Mouse (Mus musculus) yolk sac, embryonic 10.5 days (tissue): ENCODE results near the gene Tank.

Source experiments
- DNase-seq: peaks from one replicate; pipeline ENCODE4 v3.0.0-alpha.2; 2017; ENCODE audit warnings: low spot score

Tank gene

DNA sequence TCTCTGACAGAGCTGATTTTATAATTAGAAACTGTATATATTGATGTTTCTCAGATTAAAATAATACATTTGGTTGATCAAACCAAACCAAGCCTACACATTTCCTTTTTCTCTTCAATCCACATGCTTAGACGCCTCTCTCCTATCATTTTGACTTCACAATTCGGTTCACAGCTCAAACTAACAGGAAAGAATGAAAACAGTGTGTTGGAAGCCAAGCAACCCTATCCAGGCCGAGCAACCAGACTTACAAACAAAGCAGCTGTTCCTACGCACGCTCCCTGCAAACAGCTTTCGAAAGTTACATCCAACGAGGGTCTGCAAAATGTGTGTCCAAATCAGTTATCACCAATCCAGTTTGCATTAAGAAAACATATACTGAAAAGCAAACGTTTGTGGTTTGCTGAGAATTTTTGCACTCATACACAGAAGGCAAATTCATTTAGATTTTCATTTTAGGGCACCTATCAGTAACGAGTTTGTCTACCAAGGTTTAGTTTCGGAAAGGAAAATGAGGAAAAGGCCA, 2.2 kb downstream of the Tank start:
- DNase-seq: no peak

GRCm38 (mm10) chr2:61582578-61583315, 4.4 kb downstream of the Tank start:
- no peak for DNase-seq

GRCm38 (mm10) chr2:61585447-61585846, 7.1 kb downstream of the Tank start:
- DNase-seq: no peak

DNA sequence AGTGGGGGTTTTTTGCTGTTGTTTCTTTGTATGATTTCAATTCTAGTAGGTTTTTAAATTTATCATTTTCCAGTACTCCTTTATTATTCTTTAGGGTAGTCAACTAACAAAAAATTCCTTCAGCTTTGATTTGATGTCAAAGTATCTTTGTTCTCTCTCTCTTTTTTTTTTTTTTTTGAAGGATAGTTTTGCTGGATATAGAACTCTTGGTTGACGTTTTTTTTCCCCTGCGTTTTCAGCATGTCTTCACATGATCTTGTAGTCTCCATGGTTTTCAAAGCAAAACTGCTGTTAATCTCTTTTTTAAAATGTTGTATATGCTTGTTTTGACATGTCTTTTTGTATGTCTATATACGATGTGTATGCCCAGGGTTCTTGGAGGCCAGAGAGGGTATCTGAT, 7.8 kb downstream of the Tank start:
- no peak for DNase-seq

DNA sequence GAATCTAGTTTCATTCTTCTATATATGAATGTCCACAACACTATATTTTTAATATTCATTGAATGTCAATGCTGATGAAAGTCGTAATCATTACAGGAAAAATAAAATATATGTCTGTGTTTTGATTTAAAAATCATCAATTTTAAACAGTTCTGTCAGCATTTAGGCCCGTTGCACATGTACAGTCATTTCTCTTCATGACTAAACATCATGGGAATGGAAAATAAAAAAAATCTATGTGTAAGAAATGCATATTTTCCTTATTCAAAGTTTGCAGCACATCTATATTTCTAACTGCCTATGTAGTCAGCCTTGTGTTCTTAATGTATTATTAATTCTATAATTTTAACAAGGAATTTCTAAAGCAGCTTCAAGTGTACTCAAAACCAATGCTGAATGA, 12.4 kb downstream of the Tank start:
- DNase-seq: no peak

- no peak for DNase-seq
These were observed 13.7 kb downstream of the Tank start for GRCm38 (mm10) chr2:61592095-61592494.

DNA sequence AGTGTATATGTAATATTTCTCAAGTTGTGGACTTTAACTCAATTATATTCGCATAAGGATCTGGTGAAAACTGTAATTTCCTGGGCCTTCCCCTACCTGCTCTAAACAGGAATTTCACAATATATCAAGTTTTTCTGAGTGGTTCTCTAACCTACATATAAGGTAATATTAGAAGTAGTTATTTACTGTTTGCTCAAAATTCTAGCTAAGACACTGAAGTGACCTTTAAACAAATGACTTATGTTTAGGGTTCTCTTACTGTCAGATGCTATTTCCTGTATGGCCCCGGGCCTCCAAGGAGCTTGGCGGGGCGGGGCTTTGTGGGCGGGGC, 14.3 kb downstream of the Tank start:
- no peak for DNase-seq

- DNase-seq: peak; percentile 97
These were observed 14.8 kb downstream of the Tank start for GRCm38 (mm10) chr2:61593030-61593811.

GRCm38 (mm10) chr2:61593871-61594304, 15.5 kb downstream of the Tank start:
- no peak for DNase-seq

DNA sequence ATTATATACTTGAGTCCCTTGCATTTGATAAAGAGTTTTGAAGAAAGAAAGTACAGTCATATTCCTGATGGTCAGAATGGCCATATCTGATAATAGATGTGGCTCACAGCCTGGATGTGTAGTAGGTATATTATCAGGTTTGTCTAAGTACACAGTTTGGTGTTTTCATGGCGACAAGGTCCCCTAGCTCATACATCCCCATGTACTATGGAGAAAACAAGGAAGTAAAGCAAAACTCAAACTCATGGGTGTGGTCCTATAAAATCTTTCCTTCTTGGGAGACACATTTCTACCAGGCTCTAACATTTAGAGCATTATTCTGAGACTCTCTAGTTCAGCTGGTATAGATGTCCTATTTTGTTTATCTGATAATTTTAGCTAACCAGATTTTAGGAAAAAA, 21.3 kb downstream of the Tank start:
- no peak for DNase-seq

DNA sequence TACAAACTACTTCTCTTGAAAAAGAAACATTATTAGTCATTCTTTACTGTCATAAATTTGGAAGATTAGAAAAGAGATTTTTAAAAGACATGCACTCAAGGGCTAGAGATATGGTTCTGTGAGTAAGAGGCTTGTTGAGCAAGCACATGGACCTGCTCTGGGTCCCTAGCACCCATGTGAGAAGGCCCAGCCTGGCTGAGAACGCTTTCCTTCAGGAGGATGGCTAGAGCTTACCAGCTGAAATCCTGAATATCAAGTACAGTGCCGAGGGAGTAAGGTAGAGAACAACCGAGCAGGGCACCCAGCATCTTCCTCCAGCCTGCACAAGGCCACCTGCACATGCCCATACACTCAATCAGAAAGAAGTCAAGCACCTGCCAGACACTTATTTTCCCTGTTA, 25.1 kb downstream of the Tank start:
- DNase-seq: no peak

- no peak for DNase-seq
These were observed 28.6 kb downstream of the Tank start for GRCm38 (mm10) chr2:61606942-61607341.

- no peak for DNase-seq
These were observed 45.6 kb downstream of the Tank start for GRCm38 (mm10) chr2:61623996-61624395.

- no peak for DNase-seq
These were observed 52.6 kb downstream of the Tank start for GRCm38 (mm10) chr2:61630864-61631555.

GRCm38 (mm10) chr2:61635099-61635498, 56.7 kb downstream of the Tank start:
- DNase-seq: no peak

DNA sequence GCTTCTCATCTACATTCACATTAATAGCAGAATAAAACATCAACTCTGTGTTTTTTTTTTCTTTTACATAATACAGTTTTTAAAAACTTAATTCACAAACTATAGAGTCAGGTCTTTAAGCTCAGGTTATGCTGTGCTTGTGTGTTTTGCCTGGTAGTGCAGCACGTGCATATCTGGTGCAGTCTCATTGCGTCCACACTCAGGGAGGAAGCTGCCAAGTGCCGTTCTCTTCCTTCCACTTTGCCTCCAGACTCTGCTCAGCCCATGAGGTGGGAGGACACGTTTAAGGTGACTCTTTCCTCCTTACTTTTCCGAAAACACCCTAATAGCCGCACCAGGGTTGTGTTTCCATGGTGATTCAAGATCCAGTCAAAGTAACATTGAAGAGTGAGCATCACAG, 59.8 kb downstream of the Tank start:
- DNase-seq: no peak

GRCm38 (mm10) chr2:61642452-61643368, 64.3 kb downstream of the Tank start:
- peak; percentile 19 for DNase-seq

DNA sequence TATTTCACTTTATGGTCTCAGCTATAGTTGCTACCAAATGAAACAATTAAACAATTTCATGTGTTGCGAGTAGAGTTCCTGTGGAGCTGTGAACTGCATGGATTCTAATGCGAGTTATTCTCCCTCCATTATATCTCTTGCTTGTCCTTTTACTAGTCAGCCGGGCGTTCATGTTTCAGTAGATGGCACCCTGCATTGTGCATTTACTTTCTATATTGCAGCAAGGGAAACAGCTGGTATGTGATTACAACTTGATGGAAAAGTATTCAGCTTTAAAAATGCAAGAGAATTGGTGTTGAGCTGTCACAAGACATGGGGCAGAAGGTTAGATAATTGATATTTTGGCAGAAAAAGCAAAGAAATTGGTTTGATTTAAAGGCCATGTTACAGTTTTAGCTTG, 72.8 kb downstream of the Tank start:
- no peak for DNase-seq

GRCm38 (mm10) chr2:61651640-61652039, 73.3 kb downstream of the Tank start:
- DNase-seq: no peak

DNA sequence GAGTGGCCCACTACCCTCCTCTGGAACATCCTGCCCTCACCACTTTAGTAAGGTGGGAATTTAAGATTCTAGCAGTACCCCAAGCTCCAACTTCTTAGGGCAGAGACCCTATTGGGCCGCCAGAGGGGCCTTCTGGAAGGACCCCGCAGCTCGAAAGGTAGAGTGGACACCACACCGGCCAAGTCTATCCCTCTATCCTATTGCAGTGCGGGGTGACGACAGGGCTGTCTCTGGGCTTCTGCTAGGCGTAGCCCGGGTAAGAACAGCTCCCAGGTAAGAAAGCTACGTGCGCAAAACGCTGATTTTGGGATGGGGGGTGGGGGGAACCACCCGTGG, 76.6 kb downstream of the Tank start:
- DNase-seq: peak; percentile 8

- DNase-seq: peak; percentile 14
These were observed 77.2 kb downstream of the Tank start for GRCm38 (mm10) chr2:61655382-61656281.
